Mouse (Mus musculus) neural tube, embryonic 14.5 days (tissue): ENCODE measurements around the gene H2-Eb2. TPM values are rescaled to one million over a fixed set of nuclear protein-coding genes. Genes with fewer than 3 reads are reported as not detected.

Experiments used
- ATAC-seq: fragments of 200-750 bp; cut with Nextera tagmentation; 2 replicates; pipeline ENCODE4 v1.8.0; 2017; ENCODE audit warnings: low read depth, mild to moderate bottlenecking, moderate TSS enrichment, moderate library complexity
- H3K27ac ChIP-seq: fragments of 300-500 bp; sonication (generic); 2 replicates; pipeline ENCODE4 v1.5.1; 2014; ENCODE audit warnings: low read depth, mild to moderate bottlenecking, control low read depth, low read length, moderate library complexity, mixed read lengths
- H3K27me3 ChIP-seq: fragments of 300-500 bp; sonication (generic); 2 replicates; pipeline ENCODE4 v1.6.1; 2014; ENCODE audit warnings: low read length; ENCODE audit not compliant: control insufficient read depth, insufficient read depth
- H3K36me3 ChIP-seq: fragments of 300-500 bp; sonication (generic); 2 replicates; pipeline ENCODE4 v1.6.1; 2014; ENCODE audit warnings: low read length, mixed read lengths; ENCODE audit not compliant: control insufficient read depth, insufficient read depth
- H3K4me1 ChIP-seq: fragments of 300-500 bp; sonication (generic); 2 replicates; pipeline ENCODE4 v1.6.1; 2014; ENCODE audit warnings: low read length; ENCODE audit not compliant: control insufficient read depth, insufficient read depth
- H3K4me2 ChIP-seq: fragments of 300-500 bp; sonication (generic); 2 replicates; pipeline ENCODE4 v1.6.1; 2014; ENCODE audit warnings: mild to moderate bottlenecking, low read depth, low read length, control low read depth
- H3K4me3 ChIP-seq: fragments of 300-500 bp; sonication (generic); 2 replicates; pipeline ENCODE4 v1.5.1; 2014; ENCODE audit warnings: low read depth, low read length, control low read depth, mixed read lengths
- H3K9ac ChIP-seq: fragments of 300-500 bp; sonication (generic); replicated peaks from 2 replicates; pipeline ENCODE4 v1.6.1; 2014; ENCODE audit warnings: low read depth, mild to moderate bottlenecking, control low read depth, low read length, mixed read lengths
- H3K9me3 ChIP-seq: fragments of 300-500 bp; sonication (generic); 2 replicates; pipeline ENCODE4 v1.6.1; 2016; ENCODE audit warnings: low read length; ENCODE audit not compliant: control insufficient read depth
- WGBS: fragments of 180-500 bp; shearing (Covaris S2); extraction: QIAGEN DNeasy Blood & Tissue Kit; methylation state at CpG from one replicate; pipeline ENCODE4 v1.1.7; 2014; 5-methylcytosine and 5-hydroxymethylcytosine counted together
- polyA plus RNA-seq: library from polyadenylated mRNA; unstranded; fragments of >200 nt; fragmentation: Nextera tagmentation; extraction: Ambion mirVana; gene quantifications from 2 replicates; pipeline ENCODE4 v1.2.1, GENCODE M21; 2014

The H2-Eb2 gene
- 0.15 and 0.17 TPM in 2 replicates for polyA plus RNA-seq

- Histone ChIP-seq H3K9ac (no peak within 1 kb of the TSS), H3K4me3 (no peak within 1 kb of the TSS), H3K27me3 (no peaks in the 10 kb centered on the region), H3K27ac (no peak within 1 kb of the TSS), H3K36me3 (no peaks in the 10 kb centered on the region), H3K9me3 (no peaks in the 10 kb centered on the region), H3K4me2 (no peak within 1 kb of the TSS), H3K4me1 (no peaks in the 10 kb centered on the region)
- 48% methylated on average over 4 of the region's 4 CpGs for WGBS
- no peak for ATAC-seq
Measured at GRCm38 (mm10) chr17:34325436-34325835, at the start of gene H2-Eb2. H2-Eb2 (plus strand) TSS chr17:34325665.

- ATAC-seq: no peak
- no peak overlapping the region for H3K9ac ChIP-seq
- H3K4me3 ChIP-seq: no peak overlapping the region
- no peaks in the 10 kb centered on the region for H3K4me1 ChIP-seq
- WGBS: 90% methylated on average over 1 of the region's 1 CpGs
- no peaks in the 10 kb centered on the region; the same call in 1 of the 2 replicates for H3K9me3 ChIP-seq
- H3K36me3 ChIP-seq: no peaks in the 10 kb centered on the region
- H3K27me3 ChIP-seq: no peaks in the 10 kb centered on the region
- H3K4me2 ChIP-seq: no peak overlapping the region
- no peak overlapping the region for H3K27ac ChIP-seq
Measured at GRCm38 (mm10) chr17:34280499-34281038, 44.9 kb upstream of the H2-Eb2 start.

- WGBS: 78% methylated on average over 1 of the region's 1 CpGs
Measured at GRCm38 (mm10) chr17:34281836-34282235, 43.6 kb upstream of the H2-Eb2 start.

GRCm38 (mm10) chr17:34285371-34285770 lies 40.1 kb upstream of the H2-Eb2 start:
- no peak for ATAC-seq
- no peak overlapping the region for H3K4me3 ChIP-seq
- WGBS: 79% methylated on average over 4 of the region's 4 CpGs
- no peak overlapping the region for H3K9ac ChIP-seq
- no peaks in the 10 kb centered on the region for H3K9me3 ChIP-seq
- no peak overlapping the region for H3K27ac ChIP-seq
- no peaks in the 10 kb centered on the region for H3K4me1 ChIP-seq
- no peaks in the 10 kb centered on the region for H3K27me3 ChIP-seq
- H3K36me3 ChIP-seq: no peaks in the 10 kb centered on the region
- no peak overlapping the region for H3K4me2 ChIP-seq

More at GRCm38 (mm10) chr17:34281836-34282235, 43.6 kb upstream of the H2-Eb2 start:
- Histone ChIP-seq H3K27me3 (no peaks in the 10 kb centered on the region), H3K4me3 (no peak overlapping the region), H3K4me2 (no peak overlapping the region), H3K36me3 (no peaks in the 10 kb centered on the region), H3K9ac (no peak overlapping the region), H3K9me3 (no peaks in the 10 kb centered on the region), H3K4me1 (no peaks in the 10 kb centered on the region), H3K27ac (no peak overlapping the region)
- no peak for ATAC-seq

- Histone ChIP-seq H3K4me1 (no peaks in the 10 kb centered on the region), H3K36me3 (no peaks in the 10 kb centered on the region), H3K9ac (no peak overlapping the region), H3K4me2 (no peak overlapping the region), H3K27ac (no peak overlapping the region), H3K27me3 (no peaks in the 10 kb centered on the region), H3K4me3 (no peak overlapping the region), H3K9me3 (no peaks in the 10 kb centered on the region)
- WGBS: 47% methylated on average over 4 of the region's 4 CpGs
- no peak for ATAC-seq
Measured at GRCm38 (mm10) chr17:34285848-34286247, 39.6 kb upstream of the H2-Eb2 start.

GRCm38 (mm10) chr17:34286501-34286900 lies 39.0 kb upstream of the H2-Eb2 start:
- H3K36me3 ChIP-seq: no peaks in the 10 kb centered on the region
- H3K27ac ChIP-seq: no peak overlapping the region
- no peaks in the 10 kb centered on the region for H3K9me3 ChIP-seq
- H3K4me2 ChIP-seq: no peak overlapping the region
- no peaks in the 10 kb centered on the region for H3K27me3 ChIP-seq
- ATAC-seq: no peak
- H3K4me1 ChIP-seq: no peaks in the 10 kb centered on the region
- 78% methylated on average over 5 of the region's 5 CpGs for WGBS
- no peak overlapping the region for H3K4me3 ChIP-seq
- no peak overlapping the region for H3K9ac ChIP-seq

GRCm38 (mm10) chr17:34286999-34287398 lies 38.5 kb upstream of the H2-Eb2 start:
- no peak for ATAC-seq
- no peaks in the 10 kb centered on the region for H3K27me3 ChIP-seq
- no peaks in the 10 kb centered on the region for H3K36me3 ChIP-seq
- no peak overlapping the region for H3K9ac ChIP-seq
- no peak overlapping the region for H3K4me2 ChIP-seq
- no peaks in the 10 kb centered on the region for H3K4me1 ChIP-seq
- no peak overlapping the region for H3K4me3 ChIP-seq
- no peak overlapping the region for H3K27ac ChIP-seq
- no peaks in the 10 kb centered on the region for H3K9me3 ChIP-seq
- WGBS: 70% methylated on average over 6 of the region's 6 CpGs

- H3K4me3 ChIP-seq: no peak within 1 kb of the TSS
- WGBS: 18% methylated on average over 8 of the region's 8 CpGs
- no peaks in the 10 kb centered on the region for H3K9me3 ChIP-seq
- no peaks in the 10 kb centered on the region for H3K4me1 ChIP-seq
- no peaks in the 10 kb centered on the region for H3K27me3 ChIP-seq
- no peaks in the 10 kb centered on the region for H3K36me3 ChIP-seq
- no peak for ATAC-seq
- no peak within 1 kb of the TSS for H3K4me2 ChIP-seq
- no peak within 1 kb of the TSS for H3K27ac ChIP-seq
- no peak within 1 kb of the TSS for H3K9ac ChIP-seq
Measured at GRCm38 (mm10) chr17:34287648-34288047, 37.8 kb upstream of the H2-Eb2 start, which contains the start of gene H2-Aa. H2-Aa (minus strand) TSS chr17:34287823.

GRCm38 (mm10) chr17:34288131-34288530 lies 37.3 kb upstream of the H2-Eb2 start:
- no peak overlapping the region for H3K27ac ChIP-seq
- H3K36me3 ChIP-seq: no peaks in the 10 kb centered on the region
- no peaks in the 10 kb centered on the region for H3K4me1 ChIP-seq
- ATAC-seq: no peak
- H3K4me2 ChIP-seq: no peak overlapping the region
- H3K9ac ChIP-seq: no peak overlapping the region
- no peaks in the 10 kb centered on the region for H3K9me3 ChIP-seq
- no peaks in the 10 kb centered on the region for H3K27me3 ChIP-seq
- 77% methylated on average over 3 of the region's 3 CpGs for WGBS
- H3K4me3 ChIP-seq: no peak overlapping the region
